Mouse (Mus musculus) myocyte (in vitro differentiated cells): Measurements from ENCODE around the gene Snap91.

Experiments used
- POLR2A ChIP-seq: IDR thresholded peaks from one replicate; pipeline ENCODE4 v1.6.1; 2011; ENCODE audit warnings: low read depth, mild to moderate bottlenecking, control low read depth, moderate library complexity; ENCODE audit not compliant: insufficient read length
- TCF12 ChIP-seq: IDR thresholded peaks from one replicate; pipeline ENCODE4 v1.6.1; 2011; ENCODE audit warnings: mild to moderate bottlenecking, control low read depth; ENCODE audit not compliant: poor library complexity, insufficient read depth, severe bottlenecking

DNA sequence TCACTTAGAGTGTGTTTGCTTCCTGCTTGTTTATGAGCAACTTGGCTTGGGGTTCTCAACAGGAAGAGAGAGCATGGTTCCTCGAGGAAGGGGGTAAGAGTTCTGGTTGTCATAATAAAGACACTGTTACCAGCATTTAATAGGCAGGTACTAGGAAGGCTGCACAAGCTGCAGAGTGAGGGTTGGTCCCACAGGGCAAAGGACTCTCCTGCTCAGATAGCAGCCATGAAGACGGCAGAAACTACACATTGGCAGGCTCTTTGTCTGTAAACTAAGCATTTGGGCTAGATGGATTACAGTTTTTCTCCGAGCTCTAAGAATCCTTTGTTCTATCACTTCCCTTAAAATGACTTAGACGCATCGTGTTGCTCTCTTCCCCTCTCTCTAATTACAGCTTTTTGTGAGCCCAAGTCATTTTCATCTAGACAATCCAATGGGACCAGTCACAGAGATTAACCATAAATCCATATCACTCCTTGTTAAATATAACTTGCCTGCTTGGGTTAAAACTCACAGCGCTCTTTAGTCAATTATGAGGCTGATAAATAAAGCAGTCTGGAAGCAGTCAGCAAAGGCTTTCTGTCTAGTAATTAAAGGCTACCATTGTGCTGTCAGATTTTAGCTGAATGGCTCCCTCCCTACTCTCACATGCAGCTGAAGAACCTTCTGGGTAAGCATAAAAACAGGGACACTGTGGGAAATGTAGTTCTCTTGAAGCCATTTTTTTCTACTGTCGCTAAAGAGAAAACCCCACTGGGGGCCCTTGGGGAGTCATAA, 154.7 kb downstream of the Snap91 start:
- TF ChIP-seq POLR2A, result no peak
- TF ChIP-seq TCF12, result no peak
